Mouse (Mus musculus) T-helper 17 cell (primary cell): ENCODE data around the gene Tsnax.

Source experiments
- in situ Hi-C, 2 experiments: fragments of 300-600 bp; cut with MboI, MseI; formaldehyde crosslinking; loops; 1 replicate in 1 of 2; 2 replicates in 1 of 2; pipeline ENCODE4 v1.15.1; 2025; ENCODE audit warnings: high pct_unique_total_duplicates in 2 of 2

Gene Tsnax

GRCm38 (mm10) chr8:125080388-125081344, 67.9 kb downstream of the Tsnax start:
- in situ Hi-C loops: no loop called here

DNA sequence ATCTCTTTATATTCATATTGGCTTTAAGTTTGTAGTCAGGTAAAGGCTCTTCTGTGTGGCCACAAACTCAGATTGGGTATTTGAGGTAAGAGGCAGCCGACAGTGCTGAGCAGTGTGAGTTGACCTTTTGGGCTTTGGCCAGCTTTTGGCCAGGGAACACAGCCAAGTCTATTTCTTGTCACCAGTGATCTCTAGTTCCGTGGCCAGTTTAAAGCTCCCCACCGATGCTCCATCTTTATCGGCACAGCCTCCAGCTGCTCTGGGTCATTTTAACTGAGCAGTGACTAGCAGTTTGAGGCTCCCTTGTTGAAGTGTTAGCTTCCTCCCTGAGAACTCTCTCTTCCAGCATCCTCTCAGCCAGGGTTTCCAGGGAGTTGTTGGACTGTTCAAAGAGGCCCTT, 70.9 kb downstream of the Tsnax start:
- in situ Hi-C loops: no loop called here
